Mouse (Mus musculus) thymus, postnatal 4 days (tissue): ENCODE results near the gene Ece1.

Source experiments
- DNase-seq: peaks from one replicate; pipeline ENCODE4 v3.0.0; 2021

Ece1 gene

DNA sequence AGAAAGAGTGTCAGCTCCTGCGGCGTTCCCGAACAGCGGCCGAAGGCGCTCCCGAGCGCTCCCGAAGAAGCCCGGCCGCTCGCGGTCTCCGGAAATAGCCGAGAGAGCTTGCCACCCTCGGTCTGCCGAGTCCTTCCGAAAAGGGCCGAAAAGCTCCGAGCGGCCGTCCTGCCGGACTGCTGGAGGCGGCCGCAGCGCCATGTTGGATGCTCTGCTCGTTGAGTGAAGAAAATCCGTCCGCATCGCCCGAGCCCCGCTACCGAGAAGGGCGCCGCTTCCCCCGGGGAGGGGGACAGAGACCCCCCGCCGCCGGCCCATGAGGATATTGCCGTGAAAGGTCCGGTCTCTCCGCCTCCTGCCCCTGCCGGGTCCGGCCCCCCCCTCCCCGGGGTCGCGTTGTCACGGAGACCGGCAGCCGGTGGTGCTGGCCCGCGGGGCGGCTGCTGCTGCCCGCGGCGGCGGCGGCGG, 131.3 kb downstream of the Ece1 start:
- peak; percentile 100 for DNase-seq

DNA sequence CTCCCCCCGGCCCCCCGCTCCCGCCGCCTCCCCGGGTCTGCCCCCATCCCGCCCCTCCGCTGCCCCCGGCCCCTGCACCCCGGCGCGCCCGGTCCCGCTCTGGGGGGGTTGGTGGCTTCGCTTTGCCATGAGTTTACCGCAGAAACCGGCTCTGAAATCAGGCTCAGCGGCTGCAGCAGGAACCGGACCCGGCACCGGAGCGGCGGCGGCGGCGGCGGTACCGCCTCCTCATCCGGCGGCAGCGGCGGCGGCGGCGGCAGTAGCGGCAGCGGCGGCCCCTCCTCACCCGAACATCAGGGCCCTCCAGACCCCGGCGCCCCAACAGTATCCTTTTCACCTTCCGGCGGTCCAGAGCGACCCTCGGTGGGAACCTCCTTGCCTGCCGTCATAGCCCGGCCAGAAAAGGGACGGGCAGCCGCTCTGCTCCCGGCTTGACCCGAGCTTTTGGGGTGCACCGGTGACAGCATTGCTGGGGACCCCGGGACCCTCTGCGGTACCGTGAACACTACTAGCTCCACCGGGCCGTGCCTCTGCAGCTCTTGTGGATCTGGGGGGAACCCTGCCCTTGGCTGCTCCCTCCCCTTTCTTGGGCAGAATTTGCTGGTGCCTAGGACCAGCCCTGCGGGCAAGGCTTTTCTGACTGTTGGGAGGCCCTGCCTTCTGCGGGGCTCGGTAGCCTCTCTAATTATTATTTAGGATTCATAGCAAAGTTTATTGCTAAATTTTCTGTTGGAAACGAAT, 132.0 kb downstream of the Ece1 start:
- DNase-seq, result peak; percentile 75

DNA sequence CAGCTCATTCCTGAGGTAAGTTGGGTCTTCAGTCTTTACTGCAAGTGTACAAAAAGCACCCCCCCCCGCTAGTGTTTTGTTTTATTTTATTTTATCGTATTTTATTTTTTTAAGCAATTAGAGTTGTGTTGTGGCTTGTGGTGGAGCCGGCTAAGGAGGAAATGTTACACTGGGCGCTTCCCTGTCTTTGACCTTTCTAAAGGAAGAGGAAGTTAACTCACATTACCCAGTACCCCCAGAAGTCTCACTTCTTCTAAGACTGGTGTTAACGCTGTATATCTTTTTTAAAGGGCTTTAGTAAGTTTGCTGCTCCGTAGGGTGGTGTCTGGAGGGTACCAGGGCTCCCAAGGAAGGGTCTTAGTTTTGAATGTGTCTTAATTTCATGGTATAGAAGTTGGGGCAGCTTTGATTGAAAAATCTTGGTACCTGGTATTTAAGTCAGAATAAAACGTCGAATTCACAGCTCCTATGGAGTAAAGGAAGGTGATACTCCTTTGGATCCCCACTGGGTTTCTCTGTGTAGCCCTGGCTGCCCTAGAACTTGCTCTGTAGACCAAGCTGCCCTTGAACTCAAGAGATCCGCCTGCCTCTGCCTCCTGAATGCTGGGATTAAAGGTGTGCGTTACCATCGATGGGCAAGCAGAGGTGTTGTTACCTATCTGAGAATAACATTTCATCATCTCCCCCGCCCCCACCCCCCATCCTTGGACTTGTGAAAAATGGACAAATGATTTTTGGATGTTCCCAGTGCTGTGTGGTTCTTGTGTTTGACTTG, 132.7 kb downstream of the Ece1 start:
- no peak for DNase-seq

DNA sequence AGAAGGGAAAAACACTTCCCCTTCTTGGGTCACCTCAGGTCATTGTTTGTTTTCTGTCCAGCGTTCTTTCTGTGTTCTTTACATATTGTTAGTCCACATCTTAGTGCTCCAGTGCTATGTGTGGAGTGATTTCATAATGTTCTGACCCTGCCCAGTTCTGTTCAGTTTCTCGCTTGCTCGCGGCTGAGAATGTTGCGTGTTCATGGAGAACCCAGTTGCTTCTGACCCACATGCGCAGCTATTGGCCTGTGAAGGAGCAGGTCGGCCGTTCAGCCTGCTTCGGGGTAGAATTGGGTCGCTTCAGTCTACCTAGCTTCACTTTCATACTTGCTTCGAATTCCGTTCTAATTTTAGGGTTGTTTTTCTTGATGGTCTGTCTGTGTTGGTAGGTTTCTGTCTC, 133.4 kb downstream of the Ece1 start:
- DNase-seq, result no peak

DNA sequence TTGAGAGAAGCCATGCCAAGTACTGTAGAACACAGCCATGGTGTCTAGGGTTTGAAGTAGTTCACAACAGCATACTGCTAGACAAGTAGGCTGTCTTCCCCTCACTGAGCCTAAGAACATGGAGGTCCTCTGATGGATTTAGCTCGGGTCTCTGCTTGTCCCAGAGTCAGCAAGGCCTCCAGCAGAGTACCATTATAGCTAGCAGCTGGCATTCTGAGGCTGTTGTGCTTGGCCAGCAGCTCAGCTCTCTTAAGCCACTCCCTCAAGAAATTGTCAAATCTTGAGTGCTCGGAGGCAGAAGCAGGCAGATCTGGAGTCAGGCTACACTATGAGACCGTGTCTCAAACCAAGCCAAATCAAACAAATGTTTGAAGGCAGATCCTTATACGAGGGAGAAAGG, 136.2 kb downstream of the Ece1 start:
- DNase-seq, result no peak

DNA sequence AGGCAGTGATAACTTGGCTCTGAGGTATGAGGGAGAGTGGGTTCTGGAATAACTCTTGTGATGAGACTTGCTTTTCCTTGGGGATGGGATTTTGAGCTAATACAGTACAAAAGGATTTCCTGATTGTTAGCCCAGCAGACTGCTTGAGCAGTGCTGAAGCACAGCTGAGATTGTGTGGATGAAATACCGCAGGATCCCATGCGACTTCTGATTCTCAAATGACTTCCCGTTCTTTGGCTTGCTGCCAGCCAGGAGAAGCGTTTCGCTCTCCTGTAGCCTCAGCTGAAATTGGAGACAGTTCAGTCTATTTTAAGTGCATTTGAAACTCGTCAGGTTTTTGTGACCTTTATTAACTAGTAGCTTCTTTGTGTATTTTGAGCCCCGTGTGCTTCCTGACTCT, 138.6 kb downstream of the Ece1 start:
- DNase-seq, result no peak

DNA sequence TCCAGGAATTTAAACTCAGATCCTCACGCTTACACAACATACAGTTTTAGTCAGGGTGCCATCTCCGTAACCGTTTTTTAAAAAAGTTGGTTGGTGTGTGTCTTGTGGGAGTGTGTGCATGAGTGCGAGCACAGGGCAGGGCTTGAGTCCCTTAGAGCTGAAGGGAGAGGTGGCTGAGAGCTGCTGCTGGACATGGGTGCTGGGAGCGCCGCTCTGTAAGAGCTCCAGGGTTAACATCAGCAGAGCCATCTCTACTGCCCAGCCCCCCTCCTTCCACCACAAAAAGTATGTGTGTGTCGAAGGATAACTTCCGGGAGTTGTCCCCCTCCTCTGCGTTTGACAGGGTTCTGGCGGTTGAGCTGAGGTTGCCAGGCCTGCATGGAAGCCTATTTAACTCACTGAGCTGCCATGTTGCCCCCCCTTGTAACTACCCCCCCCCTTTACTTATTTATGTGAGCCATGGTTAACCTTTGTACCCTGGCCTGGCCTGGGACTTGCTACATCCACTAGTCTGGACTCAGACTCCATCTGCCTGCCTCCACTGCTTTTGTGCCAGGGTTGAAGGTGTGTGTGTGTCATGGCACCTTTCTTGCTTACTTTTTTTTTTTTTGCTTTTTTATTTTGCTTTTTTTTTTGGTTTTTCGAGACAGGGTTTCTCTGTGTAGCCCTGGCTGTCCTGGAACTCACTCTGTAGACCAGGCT, 142.0 kb downstream of the Ece1 start:
- no peak for DNase-seq

DNA sequence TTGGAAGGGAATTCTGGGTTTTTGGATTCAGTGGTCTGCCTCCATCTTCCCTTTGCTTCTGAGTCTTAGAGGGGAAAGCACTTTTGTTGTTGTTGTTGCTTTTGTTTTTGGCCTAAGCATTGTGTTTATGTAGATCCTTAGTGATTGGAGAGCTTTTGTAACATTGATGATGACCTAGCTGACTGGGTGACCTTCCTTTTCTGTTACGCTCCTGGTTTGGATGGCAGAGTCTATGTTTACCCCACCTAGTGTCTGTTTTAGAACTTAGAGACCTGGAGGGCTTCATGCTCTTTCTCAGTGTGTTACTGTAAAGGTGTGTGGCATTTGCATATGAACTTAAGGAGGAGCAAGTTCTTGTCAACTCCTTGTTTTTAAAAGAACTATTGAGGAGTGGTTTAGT, 143.7 kb downstream of the Ece1 start:
- DNase-seq, result no peak

DNA sequence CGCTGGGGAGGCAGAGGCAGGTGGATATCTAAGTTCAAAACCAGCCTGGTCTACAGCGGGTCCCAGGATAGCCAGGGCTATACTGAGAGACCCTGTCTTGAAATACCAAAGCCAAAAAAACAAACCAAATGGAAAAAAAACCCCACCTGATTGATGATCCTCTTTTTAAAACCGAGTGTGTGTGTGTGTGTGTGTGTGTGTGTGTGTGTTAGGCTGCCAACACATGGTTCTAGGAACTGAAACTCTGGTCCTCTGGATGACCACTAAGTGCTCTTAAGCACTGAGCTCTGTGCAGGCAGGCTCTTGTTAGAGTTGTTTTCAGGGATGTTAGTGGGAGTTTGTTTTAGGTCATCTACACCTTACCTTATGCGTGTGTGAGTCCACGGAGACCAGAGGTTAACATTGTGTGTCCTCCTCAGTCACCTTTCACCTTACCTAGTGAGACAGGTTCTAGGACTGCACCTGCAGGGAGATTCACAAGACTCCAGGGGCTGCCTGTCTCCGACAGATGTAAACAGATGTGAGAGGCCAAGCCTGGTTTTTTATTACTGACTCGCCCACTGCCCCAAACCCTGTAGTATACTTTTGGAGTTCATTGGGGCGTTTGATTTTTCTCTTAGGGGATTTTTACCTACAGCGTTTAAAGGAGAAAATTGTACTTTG, 145.0 kb downstream of the Ece1 start:
- no peak for DNase-seq

DNA sequence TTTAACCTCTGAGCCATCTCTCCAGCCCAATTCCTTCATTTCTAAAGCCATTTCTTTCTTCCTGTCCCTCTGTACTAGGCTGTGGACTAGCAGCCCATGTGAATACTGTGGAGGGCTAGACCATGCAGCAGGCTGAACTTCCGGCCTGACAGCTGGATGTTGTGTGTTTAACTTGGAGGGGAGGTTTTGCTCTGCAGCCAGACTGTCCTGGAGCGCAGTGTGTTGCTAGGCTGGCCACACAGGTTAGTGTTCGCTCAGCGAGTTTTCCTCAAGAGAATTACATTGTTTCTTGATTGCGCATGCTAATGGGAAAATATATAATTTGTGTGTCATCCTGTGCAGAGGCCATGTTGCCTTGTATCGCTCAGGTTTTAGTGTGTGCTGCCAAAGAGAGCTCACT, 146.6 kb downstream of the Ece1 start:
- no peak for DNase-seq

DNA sequence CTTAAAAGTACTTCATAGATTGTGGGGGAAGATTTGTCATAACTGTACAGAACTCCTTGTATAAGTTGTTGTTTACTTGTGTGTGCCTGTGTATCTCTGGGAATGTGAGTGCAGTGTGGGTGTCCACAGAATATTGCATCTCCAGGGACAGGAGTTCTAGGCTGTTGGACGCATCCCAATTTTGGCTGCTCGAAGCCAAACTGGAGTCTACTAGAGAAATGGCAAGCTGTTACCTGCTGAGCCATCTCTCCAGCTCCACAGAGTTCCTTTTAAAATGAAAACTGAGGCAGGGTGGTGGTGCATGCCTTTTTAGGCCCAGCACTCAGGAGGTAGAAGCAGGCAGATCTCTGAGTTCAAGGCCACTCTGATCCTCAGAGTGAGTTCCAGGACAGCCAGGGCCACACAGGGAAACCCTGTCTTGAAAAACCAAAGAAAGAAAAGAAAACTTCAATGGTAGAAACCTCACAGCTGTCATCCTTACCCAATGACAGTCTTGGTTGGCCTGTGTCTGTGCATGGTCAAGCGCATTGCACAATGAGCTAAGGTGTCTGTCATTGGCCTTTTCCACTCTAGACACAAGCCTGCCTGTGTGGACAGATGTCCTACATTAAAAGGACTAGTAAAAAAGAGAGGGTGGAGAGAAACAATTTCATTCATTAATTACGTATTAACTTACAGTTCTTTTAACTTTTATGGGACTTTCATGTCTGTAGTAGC, 147.9 kb downstream of the Ece1 start:
- DNase-seq, result no peak

DNA sequence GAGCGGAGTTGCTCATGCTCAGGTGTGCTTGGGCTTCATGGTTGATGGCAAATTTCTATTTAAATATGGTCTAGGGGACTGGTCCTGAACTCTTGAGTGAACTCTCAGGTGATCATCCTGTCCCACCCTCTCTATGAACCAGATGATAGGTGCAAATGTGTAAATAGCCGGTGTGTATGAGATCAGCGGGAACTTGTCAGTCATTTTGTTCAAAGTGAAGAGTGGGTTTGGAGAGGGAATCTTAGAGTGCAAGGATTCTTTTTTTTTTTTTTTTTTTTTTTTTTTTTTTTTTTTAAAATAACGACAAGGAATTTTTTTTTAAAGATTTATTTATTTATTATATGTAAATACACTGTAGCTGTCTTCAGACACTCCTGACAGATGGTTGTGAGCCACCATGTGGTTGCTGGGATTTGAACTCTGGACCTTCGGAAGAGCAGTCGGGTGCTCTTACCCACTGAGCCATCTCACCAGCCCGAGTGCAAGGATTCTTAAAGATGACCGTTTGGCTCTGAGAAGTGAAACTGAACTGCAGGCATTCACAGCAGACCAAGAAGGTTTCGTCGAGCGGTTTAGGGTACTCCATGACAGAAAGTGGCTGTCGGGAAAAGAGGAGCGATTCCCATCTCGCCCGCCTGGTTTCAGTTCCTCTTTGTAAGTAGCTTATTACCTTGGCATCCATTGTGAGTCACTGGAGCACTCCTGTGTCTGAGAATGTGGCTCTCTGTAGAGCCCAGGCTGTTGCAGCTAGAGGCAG, 151.9 kb downstream of the Ece1 start:
- no peak for DNase-seq
